Mouse (Mus musculus) telencephalon, adult 2 months (tissue): ENCODE data around the gene Mpo.

ENCODE experiments used
- DNase-seq: peaks from one replicate; pipeline ENCODE4 v3.0.0-alpha.2; 2011; ENCODE audit warnings: low read depth, low spot score

Gene Mpo

GRCm38 (mm10) chr11:87802621-87803020 is 9.2 kb downstream of the Mpo start:
- DNase-seq, result no peak

GRCm38 (mm10) chr11:87805448-87805847 is 12.1 kb downstream of the Mpo start:
- DNase-seq, result no peak

DNA sequence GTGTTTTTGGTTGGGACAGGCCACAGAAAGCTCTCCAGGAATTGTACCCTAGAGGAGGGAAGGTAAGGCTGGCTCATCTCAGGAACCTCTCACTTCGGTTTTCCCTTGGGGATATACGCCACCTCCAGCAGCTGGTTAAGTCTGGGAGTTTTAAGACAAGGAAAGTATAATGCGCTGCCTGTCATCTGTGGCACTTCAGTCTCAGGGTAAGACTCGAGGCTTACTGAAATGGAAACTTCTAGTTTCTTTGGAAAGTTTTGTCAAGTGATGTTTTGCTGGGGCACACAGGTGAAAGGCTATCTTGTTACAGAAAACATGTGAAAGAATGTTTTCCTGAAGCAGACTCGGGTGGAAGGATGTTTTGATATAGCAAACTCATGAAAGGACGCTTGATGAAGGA is 14.1 kb downstream of the Mpo start:
- DNase-seq, result no peak

GRCm38 (mm10) chr11:87808236-87808635 is 14.9 kb downstream of the Mpo start:
- DNase-seq, result no peak

GRCm38 (mm10) chr11:87811396-87811795 is 18.0 kb downstream of the Mpo start:
- no peak for DNase-seq

DNA sequence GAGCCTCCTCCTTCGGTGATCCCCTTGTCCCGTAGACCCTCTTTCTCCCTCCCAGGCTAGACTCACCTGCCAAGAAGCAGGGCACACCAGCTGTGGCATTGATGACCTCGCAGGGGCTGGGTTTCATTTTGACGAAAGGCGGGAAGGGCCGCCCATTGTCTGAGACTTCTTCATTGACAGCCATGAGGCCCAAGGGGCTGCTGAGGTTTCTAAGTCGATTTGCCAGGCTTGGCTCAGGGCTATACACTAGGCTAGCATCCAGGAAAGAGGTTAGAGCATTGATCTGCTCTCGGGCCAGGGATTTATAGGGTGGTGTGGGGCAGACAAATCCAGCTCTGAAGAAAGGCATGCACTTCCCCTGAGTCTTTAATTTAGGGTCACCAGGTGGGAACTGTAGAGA is 21.4 kb downstream of the Mpo start:
- DNase-seq, result no peak

DNA sequence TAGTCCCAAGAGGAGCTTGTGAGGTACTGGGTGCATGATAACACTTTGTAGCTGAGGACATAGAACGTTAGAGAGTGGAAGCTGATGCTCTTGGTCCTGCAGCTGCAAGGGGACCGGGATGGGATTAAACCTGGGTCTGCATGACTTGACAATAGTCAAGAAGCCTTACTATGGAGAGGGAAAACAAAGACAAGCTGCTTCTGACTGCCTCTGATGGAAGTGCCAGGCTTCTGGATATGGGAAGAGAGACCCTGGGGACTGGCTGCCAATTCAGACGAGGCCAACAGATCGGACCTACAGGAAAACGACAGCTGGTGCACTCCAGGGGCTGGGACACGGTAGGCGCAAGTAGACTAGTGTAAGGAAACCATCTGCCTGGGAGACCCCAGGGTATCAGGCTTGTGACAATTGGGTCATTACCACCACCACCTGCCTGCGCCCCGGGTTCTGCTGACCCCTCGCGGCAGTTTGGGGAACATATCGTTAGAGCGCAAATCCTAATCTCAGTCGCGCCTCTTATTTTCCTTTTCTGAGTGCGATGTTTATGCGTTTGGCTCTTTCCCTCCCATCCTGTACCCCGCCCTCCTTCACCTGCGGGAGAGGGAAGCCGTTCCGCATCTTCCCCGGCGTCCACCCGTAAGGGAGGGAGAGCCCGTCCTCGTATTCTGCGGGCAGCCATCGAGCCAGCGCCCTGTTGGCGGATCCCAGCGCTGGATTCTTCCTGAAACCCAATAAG is 23.5 kb downstream of the Mpo start:
- no peak for DNase-seq

DNA sequence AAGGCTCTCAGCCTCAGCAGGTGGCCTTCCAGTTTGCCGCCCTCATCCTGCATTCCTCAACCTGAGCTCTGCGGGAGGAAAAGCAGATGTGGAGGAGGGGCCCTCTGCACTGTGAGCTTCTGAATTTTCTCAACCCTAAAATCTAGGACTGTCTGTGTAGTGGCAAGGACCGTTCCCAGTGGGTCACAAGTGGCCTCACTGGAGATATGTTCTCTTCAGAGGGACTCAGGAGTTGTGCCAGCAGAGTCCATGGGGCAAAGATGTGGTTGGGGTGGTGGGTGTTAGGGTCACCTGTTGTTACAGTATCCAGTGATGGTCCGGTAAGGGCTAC is 24.0 kb downstream of the Mpo start:
- no peak for DNase-seq

- peak; percentile 38 for DNase-seq
Observed at GRCm38 (mm10) chr11:87821502-87821901, 28.1 kb downstream of the Mpo start.

GRCm38 (mm10) chr11:87828239-87828900 is 35.0 kb downstream of the Mpo start, which contains the start of gene Lpo:
TSS of gene Lpo (minus strand) at chr11:87828289.
- peak; percentile 27 for DNase-seq

GRCm38 (mm10) chr11:87840676-87841075 is 47.3 kb downstream of the Mpo start:
- DNase-seq, result no peak

GRCm38 (mm10) chr11:87841436-87841835 is 48.1 kb downstream of the Mpo start:
- no peak for DNase-seq

DNA sequence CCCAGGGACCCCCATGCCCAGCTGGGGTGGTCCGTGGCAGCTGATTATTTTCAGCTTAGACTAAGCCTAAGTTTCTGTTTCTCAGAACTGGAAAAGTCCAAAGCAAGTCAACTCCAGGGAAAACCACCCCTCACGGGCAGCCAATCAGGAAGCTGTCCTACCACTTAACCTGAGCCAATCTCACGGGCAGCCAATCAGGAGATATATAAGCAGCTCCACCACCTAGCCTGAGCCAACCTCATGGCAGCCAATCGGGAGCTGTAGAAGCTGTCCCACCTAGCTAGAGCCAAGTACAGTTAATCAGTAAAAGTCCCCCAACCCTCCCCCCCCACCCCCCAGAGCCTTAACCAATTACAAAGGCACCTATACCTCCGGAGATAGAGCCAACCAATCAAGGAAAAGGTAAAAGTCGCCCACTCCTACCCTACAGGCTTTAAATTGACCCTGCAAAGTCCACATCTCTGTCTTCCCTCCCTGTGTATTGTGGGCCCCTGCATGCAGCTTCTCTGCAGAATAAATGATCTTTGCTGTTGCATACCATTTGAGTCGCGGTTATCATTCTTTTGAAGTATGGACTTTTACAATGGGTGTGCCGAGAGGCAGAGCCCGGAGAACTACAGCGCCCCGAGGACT is 53.7 kb downstream of the Mpo start:
- no peak for DNase-seq

DNA sequence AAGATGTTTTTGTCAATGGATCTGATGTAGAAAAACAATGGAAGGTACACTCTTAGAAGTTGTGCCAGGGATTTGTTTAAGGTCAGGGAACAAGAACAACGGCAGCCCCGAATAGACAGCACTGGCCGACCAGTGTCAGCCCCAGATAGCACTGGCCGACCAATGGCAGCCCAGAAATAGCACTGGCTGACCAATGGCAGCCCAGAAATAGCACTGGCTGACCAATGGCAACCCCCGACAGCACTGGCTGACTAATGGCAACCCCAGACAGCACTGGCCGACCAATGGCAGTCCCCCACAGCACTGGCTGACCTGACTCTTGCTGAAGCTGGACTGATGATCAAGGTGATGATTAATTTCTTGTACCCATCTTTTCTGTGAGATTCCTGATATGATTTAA is 54.5 kb downstream of the Mpo start:
- DNase-seq, result no peak

DNA sequence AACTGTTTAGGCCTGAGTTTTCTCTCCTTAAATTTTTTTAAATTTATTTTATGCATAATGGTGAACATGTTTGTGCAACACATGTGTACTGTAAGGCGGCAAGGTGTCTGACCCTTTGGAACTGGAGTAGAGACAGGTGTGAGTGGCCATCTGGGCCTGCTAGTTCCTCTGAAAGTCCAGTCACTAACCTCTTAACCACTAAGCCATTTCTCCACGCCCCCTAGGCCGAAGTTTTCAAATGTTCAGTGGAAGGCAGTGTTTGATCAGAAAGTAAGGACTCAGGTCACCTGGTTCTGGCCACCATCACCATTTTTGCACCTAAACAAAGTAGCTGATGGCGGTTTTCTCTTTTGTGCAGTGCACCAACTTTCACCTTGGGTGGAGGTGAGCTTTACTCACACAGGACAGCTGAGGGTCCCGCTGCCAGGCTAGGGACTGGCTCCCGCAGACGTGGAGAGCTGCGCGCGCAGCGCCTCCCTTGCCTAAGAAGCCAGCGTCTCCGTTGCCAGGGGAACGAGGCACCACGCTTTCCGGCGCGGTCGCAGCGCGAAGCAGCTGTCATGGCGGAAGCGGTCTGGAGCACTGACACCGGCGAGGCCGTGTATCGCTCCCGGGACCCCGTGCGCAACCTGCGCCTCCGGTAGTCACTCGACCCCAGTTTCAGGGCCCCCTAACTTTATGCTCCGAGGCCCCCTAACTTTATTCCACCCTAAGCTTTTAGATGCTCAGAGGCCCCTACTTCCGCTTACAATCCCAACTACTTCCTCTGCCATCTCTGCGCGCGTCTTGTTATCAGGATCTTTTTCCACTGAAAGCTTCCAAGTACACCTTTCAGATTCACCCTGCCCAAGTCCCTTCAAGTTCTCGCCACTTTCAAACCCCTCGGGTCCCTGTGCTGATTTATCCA is 59.6 kb downstream of the Mpo start, which contains the start of gene Mks1:
Mks1 (plus strand) TSS at position 526 of the 907 bp plus-strand sequence.
- DNase-seq, result peak; percentile 87

DNA sequence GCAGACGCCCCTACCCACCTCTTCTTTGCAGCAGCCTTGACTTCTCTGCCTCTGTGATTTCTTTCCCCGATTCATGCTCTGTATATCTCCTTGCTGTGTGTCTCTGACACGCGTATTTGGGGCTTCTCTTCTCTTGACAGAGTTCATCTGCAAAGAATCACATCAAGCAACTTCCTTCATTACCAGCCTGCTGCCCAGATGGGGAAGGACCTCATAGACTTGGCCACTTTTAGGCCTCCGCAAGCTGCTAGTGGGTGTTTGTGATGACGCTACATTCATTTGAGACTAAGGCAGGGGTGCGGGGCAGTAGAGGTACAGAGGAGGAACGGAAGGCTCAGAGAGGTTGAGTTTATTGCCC is 60.2 kb downstream of the Mpo start:
- peak; percentile 31 for DNase-seq
